Mouse (Mus musculus) kidney, postnatal 14 days (tissue): ENCODE data around the gene Yipf3.

Source experiments
- DNase-seq: peaks from one replicate; pipeline ENCODE4 v3.0.0; 2022; ENCODE audit warnings: mixed read lengths

Gene Yipf3

GRCm38 (mm10) chr17:46284653-46285052 is 36.8 kb downstream of the Yipf3 start:
- DNase-seq: no peak

- no peak for DNase-seq
These were observed 37.5 kb downstream of the Yipf3 start for GRCm38 (mm10) chr17:46285407-46285806.

GRCm38 (mm10) chr17:46287678-46288095 is 39.8 kb downstream of the Yipf3 start:
- DNase-seq: peak; percentile 88

- no peak for DNase-seq
These were observed 48.7 kb downstream of the Yipf3 start for GRCm38 (mm10) chr17:46296601-46297000.

GRCm38 (mm10) chr17:46297028-46297363 is 49.1 kb downstream of the Yipf3 start:
- DNase-seq: no peak

GRCm38 (mm10) chr17:46297364-46298219 is 49.7 kb downstream of the Yipf3 start, which contains the start of gene Dlk2:
Gene Dlk2, plus strand, starts transcription at chr17:46297421.
- no peak for DNase-seq

GRCm38 (mm10) chr17:46298220-46298913 is 50.5 kb downstream of the Yipf3 start:
- DNase-seq: peak; percentile 86

GRCm38 (mm10) chr17:46301892-46302291 is 54.0 kb downstream of the Yipf3 start:
- DNase-seq: no peak
